Mouse (Mus musculus) hindbrain, embryonic 13.5 days (tissue): ENCODE results near the gene Hormad2. TPM values are rescaled to one million over a fixed set of nuclear protein-coding genes. Genes with fewer than 3 reads are reported as not detected.

Experiments
- ATAC-seq: fragments of 200-750 bp; cut with Nextera tagmentation; 2 replicates; pipeline ENCODE4 v1.8.0; 2017; ENCODE audit warnings: moderate TSS enrichment; ENCODE audit not compliant: low FRiP score
- H3K27ac ChIP-seq: fragments of 300-500 bp; sonication (generic); 2 replicates; pipeline ENCODE4 v1.5.1; 2015; ENCODE audit warnings: inconsistent platforms, mild to moderate bottlenecking, moderate library complexity
- H3K27me3 ChIP-seq: fragments of 300-500 bp; sonication (generic); 2 replicates; pipeline ENCODE4 v1.6.1; 2015; ENCODE audit warnings: mild to moderate bottlenecking, inconsistent platforms
- H3K36me3 ChIP-seq: fragments of 300-500 bp; sonication (generic); 2 replicates; pipeline ENCODE4 v1.6.1; 2015; ENCODE audit warnings: mild to moderate bottlenecking, inconsistent platforms
- H3K4me1 ChIP-seq: fragments of 300-500 bp; sonication (generic); replicated peaks from 2 replicates; pipeline ENCODE4 v1.6.1; 2015; ENCODE audit warnings: inconsistent platforms
- H3K4me2 ChIP-seq: fragments of 300-500 bp; sonication (generic); 2 replicates; pipeline ENCODE4 v1.6.1; 2015; ENCODE audit warnings: inconsistent platforms, mild to moderate bottlenecking, moderate library complexity
- H3K4me3 ChIP-seq: fragments of 300-500 bp; sonication (generic); 2 replicates; pipeline ENCODE4 v1.5.1; 2015; ENCODE audit warnings: mild to moderate bottlenecking, inconsistent platforms
- H3K9ac ChIP-seq: fragments of 300-500 bp; sonication (generic); 2 replicates; pipeline ENCODE4 v1.6.1; 2015; ENCODE audit warnings: mild to moderate bottlenecking, inconsistent platforms
- H3K9me3 ChIP-seq: fragments of 300-500 bp; sonication (generic); 2 replicates; pipeline ENCODE4 v1.6.1; 2016; ENCODE audit warnings: inconsistent platforms
- WGBS: fragments of 180-500 bp; shearing (Covaris S2); methylation state at CpG from one replicate; pipeline ENCODE4 v1.1.7; 2015; 5-methylcytosine and 5-hydroxymethylcytosine counted together
- polyA plus RNA-seq: library from polyadenylated mRNA; unstranded; fragments of >200 nt; fragmentation: Nextera tagmentation; extraction: Ambion mirVana; gene quantifications from 2 replicates; pipeline ENCODE4 v1.2.1, GENCODE M21; 2015

Hormad2 gene
- polyA plus RNA-seq, 1 experiment from 2014 or later, result not detected

- H3K27me3 ChIP-seq, result no peaks in the 10 kb centered on the region
- no peaks in the 10 kb centered on the region for H3K36me3 ChIP-seq
- H3K9ac ChIP-seq, result no peak overlapping the region
- WGBS, result 94% methylated on average over 1 of the region's 1 CpGs
- H3K27ac ChIP-seq, result no peak overlapping the region
- H3K4me1 ChIP-seq, result no peaks in the 10 kb centered on the region
- no peak overlapping the region for H3K4me3 ChIP-seq
- no peak overlapping the region for H3K4me2 ChIP-seq
- ATAC-seq, result no peak
- H3K9me3 ChIP-seq, result no peaks in the 10 kb centered on the region
These were observed 3.6 kb downstream of the Hormad2 start for GRCm38 (mm10) chr11:4437318-4437717.

GRCm38 (mm10) chr11:4436631-4437030 is 4.3 kb downstream of the Hormad2 start:
- no peaks in the 10 kb centered on the region for H3K36me3 ChIP-seq
- no peak for ATAC-seq
- no peaks in the 10 kb centered on the region for H3K9me3 ChIP-seq
- H3K9ac ChIP-seq, result no peak overlapping the region
- no peaks in the 10 kb centered on the region for H3K4me1 ChIP-seq
- no peak overlapping the region for H3K4me3 ChIP-seq
- H3K27ac ChIP-seq, result no peak overlapping the region
- H3K4me2 ChIP-seq, result no peak overlapping the region
- WGBS, result 85% methylated on average over 3 of the region's 3 CpGs
- no peaks in the 10 kb centered on the region for H3K27me3 ChIP-seq

- no peaks in the 10 kb centered on the region for H3K4me1 ChIP-seq
- H3K9me3 ChIP-seq, result no peaks in the 10 kb centered on the region
- no peak overlapping the region for H3K9ac ChIP-seq
- H3K27ac ChIP-seq, result no peak overlapping the region
- WGBS, result 82% methylated on average over 4 of the region's 4 CpGs
- ATAC-seq, result no peak
- no peak overlapping the region for H3K4me2 ChIP-seq
- H3K36me3 ChIP-seq, result no peaks in the 10 kb centered on the region
- H3K4me3 ChIP-seq, result no peak overlapping the region
- H3K27me3 ChIP-seq, result no peaks in the 10 kb centered on the region
These were observed 6.4 kb downstream of the Hormad2 start for GRCm38 (mm10) chr11:4434461-4434860.

GRCm38 (mm10) chr11:4423818-4424217 is 17.1 kb downstream of the Hormad2 start:
- 89% methylated on average over 8 of the region's 8 CpGs for WGBS
- H3K4me3 ChIP-seq, result no peak overlapping the region
- no peak overlapping the region for H3K4me2 ChIP-seq
- H3K9ac ChIP-seq, result no peak overlapping the region
- ATAC-seq, result no peak
- H3K9me3 ChIP-seq, result no peaks in the 10 kb centered on the region
- no peak overlapping the region for H3K27ac ChIP-seq
- H3K27me3 ChIP-seq, result no peaks in the 10 kb centered on the region
- no peaks in the 10 kb centered on the region for H3K36me3 ChIP-seq
- no peaks in the 10 kb centered on the region for H3K4me1 ChIP-seq

GRCm38 (mm10) chr11:4422494-4423425 is 18.1 kb downstream of the Hormad2 start:
- Histone ChIP-seq H3K36me3 (no peaks in the 10 kb centered on the region), H3K4me1 (no peaks in the 10 kb centered on the region), H3K27me3 (no peaks in the 10 kb centered on the region), H3K27ac (no peak overlapping the region), H3K9ac (no peak overlapping the region), H3K4me2 (no peak overlapping the region), H3K9me3 (no peaks in the 10 kb centered on the region), H3K4me3 (no peak overlapping the region)
- ATAC-seq, result no peak
- 82% methylated on average over 16 of the region's 16 CpGs for WGBS

GRCm38 (mm10) chr11:4421933-4422488 is 18.9 kb downstream of the Hormad2 start:
- 49% methylated on average over 6 of the region's 6 CpGs for WGBS
- Histone ChIP-seq H3K4me3 (no peak overlapping the region), H3K36me3 (no peaks in the 10 kb centered on the region), H3K27me3 (no peaks in the 10 kb centered on the region), H3K4me1 (no peaks in the 10 kb centered on the region), H3K27ac (no peak overlapping the region), H3K9ac (no peak overlapping the region), H3K4me2 (no peak overlapping the region), H3K9me3 (no peaks in the 10 kb centered on the region)
- no peak for ATAC-seq

GRCm38 (mm10) chr11:4417986-4418385 is 22.9 kb downstream of the Hormad2 start:
- H3K27me3 ChIP-seq, result no peaks in the 10 kb centered on the region
- no peak overlapping the region for H3K4me2 ChIP-seq
- no peak overlapping the region for H3K9ac ChIP-seq
- no peaks in the 10 kb centered on the region for H3K4me1 ChIP-seq
- no peaks in the 10 kb centered on the region for H3K36me3 ChIP-seq
- 92% methylated on average over 3 of the region's 3 CpGs for WGBS
- H3K9me3 ChIP-seq, result no peaks in the 10 kb centered on the region
- H3K4me3 ChIP-seq, result no peak overlapping the region
- no peak overlapping the region for H3K27ac ChIP-seq
- no peak for ATAC-seq

GRCm38 (mm10) chr11:4412294-4412693 is 28.6 kb downstream of the Hormad2 start:
- WGBS, result 95% methylated on average over 4 of the region's 4 CpGs
- Histone ChIP-seq H3K4me1 (no peaks in the 10 kb centered on the region), H3K4me3 (no peak overlapping the region), H3K9me3 (no peaks in the 10 kb centered on the region), H3K27me3 (no peaks in the 10 kb centered on the region), H3K36me3 (no peaks in the 10 kb centered on the region), H3K4me2 (no peak overlapping the region), H3K9ac (no peak overlapping the region), H3K27ac (no peak overlapping the region)
- no peak for ATAC-seq

- Histone ChIP-seq H3K9ac (no peak overlapping the region), H3K27me3 (no peaks in the 10 kb centered on the region), H3K4me1 (no peaks in the 10 kb centered on the region), H3K4me3 (no peak overlapping the region), H3K9me3 (no peaks in the 10 kb centered on the region), H3K4me2 (no peak overlapping the region), H3K36me3 (no peaks in the 10 kb centered on the region), H3K27ac (no peak overlapping the region)
- WGBS, result 54% methylated on average over 4 of the region's 4 CpGs
- no peak for ATAC-seq
These were observed 36.6 kb downstream of the Hormad2 start for GRCm38 (mm10) chr11:4404277-4404676.

- Histone ChIP-seq H3K4me2 (no peak overlapping the region), H3K4me1 (no peaks in the 10 kb centered on the region), H3K36me3 (no peaks in the 10 kb centered on the region), H3K9me3 (no peaks in the 10 kb centered on the region), H3K9ac (no peak overlapping the region), H3K27me3 (no peaks in the 10 kb centered on the region), H3K27ac (no peak overlapping the region), H3K4me3 (no peak overlapping the region)
- no peak for ATAC-seq
- 87% methylated on average over 7 of the region's 7 CpGs for WGBS
These were observed 37.5 kb downstream of the Hormad2 start for GRCm38 (mm10) chr11:4403381-4403780.

GRCm38 (mm10) chr11:4401251-4401650 is 39.7 kb downstream of the Hormad2 start:
- H3K4me2 ChIP-seq, result no peak overlapping the region
- WGBS, result 79% methylated on average over 5 of the region's 5 CpGs

GRCm38 (mm10) chr11:4394226-4394625 is 46.7 kb downstream of the Hormad2 start:
- no peak for ATAC-seq
- Histone ChIP-seq H3K27me3 (no peaks in the 10 kb centered on the region), H3K4me3 (no peak overlapping the region), H3K4me1 (no peaks in the 10 kb centered on the region), H3K36me3 (no peaks in the 10 kb centered on the region), H3K9ac (no peak overlapping the region), H3K27ac (no peak overlapping the region), H3K9me3 (no peaks in the 10 kb centered on the region), H3K4me2 (no peak overlapping the region)

More at GRCm38 (mm10) chr11:4401251-4401650, 39.7 kb downstream of the Hormad2 start:
- Histone ChIP-seq H3K27me3 (no peaks in the 10 kb centered on the region), H3K36me3 (no peaks in the 10 kb centered on the region), H3K4me3 (no peak overlapping the region), H3K4me1 (no peaks in the 10 kb centered on the region), H3K9ac (no peak overlapping the region), H3K27ac (no peak overlapping the region), H3K9me3 (no peaks in the 10 kb centered on the region)
- no peak for ATAC-seq

GRCm38 (mm10) chr11:4388018-4388417 is 52.9 kb downstream of the Hormad2 start:
- Histone ChIP-seq H3K4me3 (no peak overlapping the region), H3K36me3 (no peaks in the 10 kb centered on the region), H3K27ac (no peak overlapping the region), H3K4me2 (no peak overlapping the region), H3K27me3 (no peaks in the 10 kb centered on the region), H3K4me1 (no peaks in the 10 kb centered on the region), H3K9ac (no peak overlapping the region), H3K9me3 (no peaks in the 10 kb centered on the region)
- 3% methylated on average over 2 of the region's 2 CpGs for WGBS
- no peak for ATAC-seq
